Mouse (Mus musculus) hindbrain, embryonic 16.5 days (tissue): ENCODE results near the gene Rad1. TPM values are rescaled to one million over a fixed set of nuclear protein-coding genes. Genes with fewer than 3 reads are reported as not detected.
A peak's percentile ranks its signal among the peaks of the same experiment; 100 is the strongest.
"Not testable (repeated sequence)": the region's sequence is repeated elsewhere in the genome, so short reads cannot be mapped to it uniquely, and the experiment has no call there.

Source experiments
- ATAC-seq: fragments of 200-750 bp; cut with Nextera tagmentation; 2 replicates; pipeline ENCODE4 v1.8.0; 2017; ENCODE audit warnings: moderate TSS enrichment, moderate library complexity
- H3K27ac ChIP-seq: fragments of 300-500 bp; sonication (generic); 2 replicates; pipeline ENCODE4 v1.5.1; 2014; ENCODE audit warnings: low read depth, mild to moderate bottlenecking, control low read depth, low read length, moderate library complexity
- H3K27me3 ChIP-seq: fragments of 300-500 bp; sonication (generic); replicated peaks from 2 replicates; pipeline ENCODE4 v1.6.1; 2014; ENCODE audit warnings: low read length; ENCODE audit not compliant: control insufficient read depth, insufficient read depth
- H3K36me3 ChIP-seq: fragments of 300-500 bp; sonication (generic); 2 replicates; pipeline ENCODE4 v1.6.1; 2014; ENCODE audit warnings: mild to moderate bottlenecking, low read length, moderate library complexity, mixed read lengths; ENCODE audit not compliant: control insufficient read depth, insufficient read depth
- H3K4me1 ChIP-seq: fragments of 300-500 bp; sonication (generic); 2 replicates; pipeline ENCODE4 v1.6.1; 2014; ENCODE audit warnings: low read depth, low read length; ENCODE audit not compliant: control insufficient read depth, insufficient read depth
- H3K4me2 ChIP-seq: fragments of 300-500 bp; sonication (generic); 2 replicates; pipeline ENCODE4 v1.6.1; 2014; ENCODE audit warnings: mild to moderate bottlenecking, low read length, control low read depth, moderate library complexity
- H3K4me3 ChIP-seq: fragments of 300-500 bp; sonication (generic); 2 replicates; pipeline ENCODE4 v1.5.1; 2014; ENCODE audit warnings: mild to moderate bottlenecking, low read length, control low read depth, moderate library complexity
- H3K9ac ChIP-seq: fragments of 300-500 bp; sonication (generic); 2 replicates; pipeline ENCODE4 v1.6.1; 2014; ENCODE audit warnings: low read depth, mild to moderate bottlenecking, control low read depth, low read length, moderate library complexity
- H3K9me3 ChIP-seq: fragments of 300-500 bp; sonication (generic); 2 replicates; pipeline ENCODE4 v1.6.1; 2014; ENCODE audit warnings: mild to moderate bottlenecking, low read length, moderate library complexity; ENCODE audit not compliant: control insufficient read depth
- WGBS: fragments of 180-500 bp; shearing (Covaris S2); extraction: QIAGEN DNeasy Blood & Tissue Kit; methylation state at CpG from one replicate; pipeline ENCODE4 v1.1.7; 2014; 5-methylcytosine and 5-hydroxymethylcytosine counted together
- polyA plus RNA-seq: library from polyadenylated mRNA; unstranded; fragments of >200 nt; fragmentation: Nextera tagmentation; extraction: Ambion mirVana; gene quantifications from 2 replicates; pipeline ENCODE4 v1.2.1, GENCODE M21; 2015

Gene Rad1
- polyA plus RNA-seq, 1 experiment from 2014 or later, result 18.5 TPM

DNA sequence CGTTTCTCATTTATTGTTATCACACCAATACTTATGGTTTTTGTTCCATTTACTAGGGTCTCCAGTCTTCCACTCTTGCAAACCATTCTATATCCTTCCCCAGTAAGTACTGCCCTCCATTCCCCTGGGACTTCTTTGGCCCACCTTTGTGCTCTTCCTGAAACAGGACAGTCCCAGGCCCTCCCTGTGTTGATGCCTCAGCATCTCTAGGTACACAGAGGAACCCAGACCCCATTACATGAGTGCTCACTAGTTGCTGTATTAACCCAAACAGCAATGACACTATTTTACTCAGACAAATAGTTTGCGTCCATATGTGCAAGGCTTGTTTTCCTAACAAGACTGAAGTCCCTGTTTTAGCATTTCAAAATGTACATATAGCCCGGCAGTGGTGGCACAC, 17.1 kb upstream of the Rad1 start:
- Histone ChIP-seq H3K9ac (no peak overlapping the region), H3K4me1 (peaks cover 13% of the 10 kb centered on the region), H3K4me3 (no peak overlapping the region), H3K9me3 (no peaks in the 10 kb centered on the region), H3K36me3 (no peaks in the 10 kb centered on the region), H3K27ac (no peak overlapping the region), H3K4me2 (peak overlapping the region; percentile 83), H3K27me3 (no peaks in the 10 kb centered on the region)
- no peak for ATAC-seq
- WGBS, result 85% methylated on average over 3 of the region's 3 CpGs

DNA sequence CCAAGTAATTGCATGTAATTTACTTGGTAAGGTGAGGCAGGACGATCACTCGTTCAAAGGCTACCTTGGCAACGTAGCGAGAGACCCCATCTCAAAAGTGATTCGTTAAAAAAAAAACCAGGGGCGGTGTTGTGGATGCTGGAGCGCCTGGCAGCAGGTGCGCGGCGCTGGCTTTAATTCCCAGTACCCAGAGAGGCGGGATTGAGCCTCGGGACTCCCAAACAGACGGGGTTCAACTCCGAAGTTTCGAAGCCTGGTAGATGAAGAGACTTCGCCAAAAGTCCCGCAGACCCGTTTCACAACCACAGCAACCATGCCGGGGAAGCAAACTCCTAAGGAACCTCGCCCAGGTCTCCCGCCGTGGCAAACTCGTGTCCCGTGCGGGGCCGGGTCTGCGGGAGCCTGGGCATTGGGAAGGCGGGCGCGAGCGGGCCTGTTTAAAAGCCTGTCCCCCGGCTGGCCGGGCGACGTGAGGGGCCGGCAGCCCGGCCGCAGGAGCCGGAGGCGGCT, 16.1 kb upstream of the Rad1 start:
- WGBS, result under 1% methylated on average over 40 of the region's 40 CpGs
- no peaks in the 10 kb centered on the region for H3K36me3 ChIP-seq
- peak overlapping the region; percentile 83 for H3K4me2 ChIP-seq
- peaks cover 13% of the 10 kb centered on the region for H3K4me1 ChIP-seq
- H3K27ac ChIP-seq, result peak overlapping the region; percentile 90
- H3K4me3 ChIP-seq, result peak overlapping the region; percentile 80
- H3K9me3 ChIP-seq, result no peaks in the 10 kb centered on the region
- peak; percentile 13 for ATAC-seq
- no peaks in the 10 kb centered on the region for H3K27me3 ChIP-seq
- H3K9ac ChIP-seq, result peak overlapping the region; percentile 92

DNA sequence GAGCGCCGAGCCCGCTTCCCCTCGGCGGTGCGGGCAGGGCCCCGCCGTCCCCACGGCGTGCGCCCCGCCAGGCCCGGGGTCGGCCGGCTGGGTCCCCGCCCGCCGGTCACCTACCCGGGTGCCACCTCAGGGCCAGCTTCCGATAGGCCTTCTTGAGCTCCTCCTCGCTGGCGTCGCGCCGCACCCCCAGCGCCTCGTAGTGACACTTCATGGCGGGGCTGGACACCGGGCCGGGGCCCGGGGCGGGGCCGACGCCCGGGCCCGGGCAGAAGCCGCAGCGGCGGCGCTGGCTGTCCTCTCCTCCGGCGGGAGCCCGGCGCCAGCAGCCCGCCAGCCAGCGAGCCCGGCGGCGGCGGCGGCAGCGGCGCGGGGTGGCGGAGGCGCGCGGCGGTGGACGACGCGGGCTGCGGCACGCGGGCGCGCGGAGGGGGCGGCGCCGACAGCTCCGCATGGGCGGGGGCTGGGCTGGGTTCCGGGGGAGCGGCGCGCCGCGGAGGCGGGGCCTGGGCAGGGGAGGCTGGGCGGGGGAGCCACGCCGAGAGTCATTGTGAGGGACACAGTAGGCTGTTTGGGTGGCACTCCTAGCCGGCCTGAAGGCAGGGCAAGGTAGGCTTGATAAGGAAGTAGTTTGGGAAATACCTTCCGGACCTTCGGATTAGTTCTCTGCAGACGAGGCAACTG, 15.5 kb upstream of the Rad1 start, which contains the start of gene Dnajc21:
TSS of gene Dnajc21 (minus strand) at position 366 of the 681 bp plus-strand sequence.
- H3K4me1 ChIP-seq, result peaks cover 13% of the 10 kb centered on the region
- no peaks in the 10 kb centered on the region for H3K9me3 ChIP-seq
- no peaks in the 10 kb centered on the region for H3K27me3 ChIP-seq
- H3K4me2 ChIP-seq, result peak within 1 kb of the TSS; percentile 83
- H3K36me3 ChIP-seq, result no peaks in the 10 kb centered on the region; the same call in 1 of the 2 replicates
- H3K27ac ChIP-seq, result peak within 1 kb of the TSS; percentile 90
- peak within 1 kb of the TSS; percentile 80 for H3K4me3 ChIP-seq
- ATAC-seq, result peak; percentile 97
- peak within 1 kb of the TSS; percentile 92 for H3K9ac ChIP-seq
- WGBS, result under 1% methylated on average over 51 of the region's 87 CpGs

DNA sequence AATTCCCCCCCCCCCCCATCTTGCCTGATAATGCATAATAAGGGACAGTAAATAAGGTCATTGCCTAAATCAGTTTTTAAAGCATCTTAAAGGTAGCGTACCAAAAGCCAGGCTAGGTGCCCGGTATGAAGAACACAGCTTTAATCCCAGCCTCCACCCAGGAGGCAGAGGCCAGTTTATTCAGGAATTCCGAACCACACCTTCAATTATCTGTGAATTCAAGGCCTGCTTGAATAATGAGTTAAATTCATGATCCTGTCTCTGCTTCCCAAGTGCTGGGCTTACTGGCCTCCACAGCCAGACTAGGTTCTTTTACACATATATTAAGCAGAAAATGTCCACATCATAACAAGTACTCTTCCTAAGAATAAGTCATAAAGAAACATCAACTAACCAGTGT, 14.9 kb upstream of the Rad1 start:
- Histone ChIP-seq H3K4me1 (peaks cover 13% of the 10 kb centered on the region), H3K27ac (no peak overlapping the region), H3K9me3 (no peaks in the 10 kb centered on the region), H3K4me3 (peak overlapping the region; percentile 80), H3K36me3 (peaks cover 6% of the 10 kb centered on the region), H3K27me3 (no peaks in the 10 kb centered on the region), H3K4me2 (peak overlapping the region; percentile 83), H3K9ac (peak overlapping the region; percentile 92)
- ATAC-seq, result peak; percentile 12
- 10% methylated on average over 3 of the region's 3 CpGs for WGBS

DNA sequence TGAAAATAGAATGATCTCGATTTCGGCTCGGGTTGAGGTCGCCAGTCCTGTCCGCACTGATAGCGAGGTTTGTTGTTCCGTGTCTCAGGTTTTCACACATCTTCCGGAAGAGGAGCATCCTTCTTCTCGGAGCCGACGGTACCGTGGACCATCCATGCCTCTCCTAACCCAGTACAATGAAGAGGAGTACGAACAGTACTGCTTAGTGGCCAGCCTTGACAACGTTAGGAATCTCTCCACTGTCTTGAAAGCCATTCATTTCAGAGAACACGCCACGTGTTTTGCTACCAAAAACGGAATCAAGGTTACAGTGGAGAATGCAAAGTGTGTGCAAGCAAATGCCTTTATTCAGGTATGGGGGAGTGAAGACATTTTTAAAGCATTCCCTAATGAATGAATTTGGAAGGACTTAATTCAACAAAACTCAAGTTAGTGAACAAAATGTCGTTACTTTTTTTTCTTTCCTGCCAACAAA, 584 bp downstream of the Rad1 start:
- H3K9me3 ChIP-seq, result no peaks in the 10 kb centered on the region
- no peaks in the 10 kb centered on the region for H3K27me3 ChIP-seq
- peak overlapping the region; percentile 71 for H3K27ac ChIP-seq
- WGBS, result under 1% methylated on average over 18 of the region's 18 CpGs
- peaks cover 6% of the 10 kb centered on the region; the same call in 1 of the 2 replicates for H3K36me3 ChIP-seq
- ATAC-seq, result peak; percentile 67
- H3K4me1 ChIP-seq, result peaks cover 18% of the 10 kb centered on the region
- H3K9ac ChIP-seq, result peak overlapping the region; percentile 81
- peak overlapping the region; percentile 70 for H3K4me2 ChIP-seq
- H3K4me3 ChIP-seq, result peak overlapping the region; percentile 81

DNA sequence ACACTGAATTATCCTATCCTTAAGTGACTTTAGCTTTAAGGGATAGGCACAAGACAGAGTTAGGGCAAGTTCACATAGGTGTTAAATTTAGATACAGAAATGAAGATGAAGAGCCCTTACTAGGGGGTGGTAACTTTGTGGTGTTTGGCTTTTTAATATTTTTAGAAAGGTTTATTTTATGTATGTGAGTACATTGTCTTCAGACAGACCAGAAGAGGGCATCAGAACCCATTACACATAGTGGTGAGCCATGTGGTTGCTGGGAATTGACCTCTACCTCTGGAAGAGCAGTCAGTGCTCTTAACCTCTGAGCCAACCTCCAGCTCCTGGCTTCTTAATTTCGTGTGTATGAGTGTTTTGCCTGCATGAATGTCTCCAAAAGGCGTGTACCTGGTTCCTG, 1.4 kb downstream of the Rad1 start:
- H3K9me3 ChIP-seq, result no peaks in the 10 kb centered on the region
- H3K36me3 ChIP-seq, result peaks cover 4% of the 10 kb centered on the region; the same call in 1 of the 2 replicates
- peaks cover 18% of the 10 kb centered on the region for H3K4me1 ChIP-seq
- H3K9ac ChIP-seq, result 0 out of 2 replicates have a peak overlapping the region, but pooled peaks have one; percentile 31
- no peak for ATAC-seq
- WGBS, result 63% methylated on average over 2 of the region's 2 CpGs
- peak overlapping the region; percentile 70 for H3K4me2 ChIP-seq
- H3K27me3 ChIP-seq, result no peaks in the 10 kb centered on the region
- no peak overlapping the region for H3K27ac ChIP-seq
- peak overlapping the region; percentile 81 for H3K4me3 ChIP-seq

DNA sequence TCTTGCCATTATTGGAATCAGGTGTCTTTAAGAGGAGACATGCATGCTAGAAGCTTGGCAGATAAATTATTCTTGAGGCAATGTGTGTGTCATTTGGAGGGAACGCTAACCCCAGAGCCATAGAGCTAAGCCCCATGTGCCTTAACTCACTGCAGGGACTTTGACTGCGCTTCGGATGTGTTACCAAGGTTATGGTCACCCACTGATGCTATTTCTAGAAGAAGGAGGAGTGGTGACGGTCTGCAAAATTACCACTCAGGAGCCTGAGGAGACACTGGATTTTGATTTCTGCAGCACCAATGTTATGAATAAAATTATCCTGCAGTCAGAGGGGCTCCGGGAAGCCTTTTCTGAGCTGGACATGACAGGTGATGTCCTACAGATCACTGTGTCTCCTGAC, 4.3 kb downstream of the Rad1 start:
- no peak for ATAC-seq
- H3K36me3 ChIP-seq, result no peaks in the 10 kb centered on the region; the same call in 1 of the 2 replicates
- H3K4me2 ChIP-seq, result no peak overlapping the region
- no peaks in the 10 kb centered on the region for H3K27me3 ChIP-seq
- H3K9me3 ChIP-seq, result no peaks in the 10 kb centered on the region
- WGBS, result 84% methylated on average over 5 of the region's 5 CpGs
- H3K9ac ChIP-seq, result no peak overlapping the region
- no peak overlapping the region for H3K4me3 ChIP-seq
- no peak overlapping the region for H3K27ac ChIP-seq
- peaks cover 8% of the 10 kb centered on the region for H3K4me1 ChIP-seq

DNA sequence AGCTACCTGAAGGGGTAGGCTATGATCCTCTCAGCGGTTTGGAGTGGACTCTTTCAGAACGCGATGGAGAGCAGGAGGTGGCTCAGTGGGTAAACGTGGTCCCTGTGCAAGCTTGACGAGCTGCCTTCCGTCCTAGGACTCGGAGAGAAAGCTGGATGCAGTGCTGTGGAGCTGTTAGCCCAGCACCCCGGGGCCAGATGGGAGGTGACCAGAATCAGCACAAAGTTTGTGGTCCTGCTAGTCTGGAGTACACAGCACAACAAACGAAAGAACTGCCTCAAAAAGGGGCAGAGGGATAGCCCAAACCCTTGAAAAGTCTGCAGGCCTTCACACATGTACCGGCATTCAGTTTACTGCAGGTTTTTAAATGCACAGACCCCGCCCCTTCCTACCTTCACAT, 10.1 kb downstream of the Rad1 start:
- Histone ChIP-seq H3K36me3 (no peaks in the 10 kb centered on the region; the same call in none of the 2 replicates), H3K27me3 (no peaks in the 10 kb centered on the region), H3K4me2 (no peak overlapping the region), H3K27ac (no peak overlapping the region), H3K4me1 (no peaks in the 10 kb centered on the region), H3K4me3 (no peak overlapping the region), H3K9ac (no peak overlapping the region), H3K9me3 (no peaks in the 10 kb centered on the region)
- ATAC-seq, result no peak
- 96% methylated on average over 11 of the region's 11 CpGs for WGBS

DNA sequence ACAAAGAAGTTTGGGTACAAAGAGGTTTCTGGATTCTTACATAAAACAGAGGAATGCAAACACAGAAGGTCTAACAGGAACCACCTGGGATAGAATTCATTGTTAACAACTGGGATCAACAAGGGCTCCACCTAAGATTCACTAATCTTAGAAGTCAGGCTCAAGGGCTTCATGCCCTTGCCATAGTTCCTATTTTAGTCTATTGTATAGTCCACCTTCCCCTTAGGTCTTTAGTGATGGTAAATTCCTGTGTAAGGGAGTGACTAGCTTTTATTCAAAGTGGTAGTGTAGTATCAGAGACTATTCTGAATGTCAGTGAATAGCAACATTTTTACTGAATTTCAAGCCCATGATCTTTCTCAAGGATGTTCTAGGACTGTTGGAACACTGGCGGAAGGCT, 10.9 kb downstream of the Rad1 start:
- ATAC-seq, H3K36me3 ChIP-seq, H3K4me1 ChIP-seq, H3K9ac ChIP-seq, H3K27me3 ChIP-seq, H3K27ac ChIP-seq, H3K4me3 ChIP-seq, H3K9me3 ChIP-seq, H3K4me2 ChIP-seq: not testable (repeated sequence)
- WGBS, result 91% methylated on average over 1 of the region's 1 CpGs
